Mouse (Mus musculus) bone marrow, adult 2 months (tissue): ENCODE measurements around the gene Ddc.

Experiments used
- CTCF ChIP-seq: fragments of 200-500 bp; IDR thresholded peaks from 2 replicates; pipeline ENCODE4 v1.5.1; 2011; ENCODE audit warnings: low read length, control low read depth; ENCODE audit not compliant: control insufficient read depth, insufficient read depth
- POLR2A ChIP-seq: fragments of 200-500 bp; IDR thresholded peaks from 2 replicates; pipeline ENCODE4 v1.6.1; 2011; ENCODE audit warnings: low read depth, mild to moderate bottlenecking, control low read depth, low read length, borderline replicate concordance; ENCODE audit not compliant: control insufficient read depth

DNA sequence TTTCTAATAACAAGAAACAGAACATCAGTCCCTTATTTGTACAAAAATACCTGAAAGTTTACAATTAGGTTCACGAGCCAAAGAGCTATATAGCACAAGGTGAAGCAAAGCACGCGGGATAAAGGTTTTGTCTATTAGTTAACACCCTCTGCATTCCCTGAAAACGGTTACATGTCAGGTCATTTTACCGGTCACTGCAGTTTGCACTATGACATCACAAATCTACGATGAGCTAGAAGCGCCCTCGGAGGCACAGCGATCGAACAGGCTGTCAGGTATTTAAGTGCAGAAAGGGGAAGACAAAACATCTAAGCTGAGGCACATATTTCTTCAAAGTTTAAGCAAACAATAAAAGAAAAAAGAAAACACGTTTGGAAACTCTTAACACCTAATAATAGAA lies 32.6 kb upstream of the Ddc start:
- no peak for TF ChIP-seq CTCF
- TF ChIP-seq POLR2A = no peak
